Mouse (Mus musculus) forebrain, embryonic 12.5 days (tissue): ENCODE measurements around the gene Gbp4. TPM values are rescaled to one million over a fixed set of nuclear protein-coding genes. Genes with fewer than 3 reads are reported as not detected.
"Not testable (repeated sequence)": the region's sequence is repeated elsewhere in the genome, so short reads cannot be mapped to it uniquely, and the experiment has no call there.

Source experiments
- ATAC-seq: fragments of 200-750 bp; cut with Nextera tagmentation; 2 replicates; pipeline ENCODE4 v1.8.0; 2017; ENCODE audit warnings: moderate TSS enrichment; ENCODE audit not compliant: low FRiP score
- H3K27ac ChIP-seq: fragments of 300-500 bp; sonication (generic); 2 replicates; pipeline ENCODE4 v1.5.1; 2016; ENCODE audit warnings: mild to moderate bottlenecking
- H3K27me3 ChIP-seq: fragments of 300-500 bp; sonication (generic); 2 replicates; pipeline ENCODE4 v1.6.1; 2016; ENCODE audit warnings: mild to moderate bottlenecking
- H3K36me3 ChIP-seq: fragments of 300-500 bp; sonication (generic); replicated peaks from 2 replicates; pipeline ENCODE4 v1.6.1; 2016; ENCODE audit warnings: mild to moderate bottlenecking
- H3K4me1 ChIP-seq: fragments of 300-500 bp; sonication (generic); 2 replicates; pipeline ENCODE4 v1.6.1; 2016
- H3K4me2 ChIP-seq: fragments of 300-500 bp; sonication (generic); 2 replicates; pipeline ENCODE4 v1.6.1; 2016; ENCODE audit warnings: mild to moderate bottlenecking, moderate library complexity
- H3K4me3 ChIP-seq: fragments of 300-500 bp; sonication (generic); replicated peaks from 2 replicates; pipeline ENCODE4 v1.5.1; 2016; ENCODE audit warnings: mild to moderate bottlenecking
- H3K9ac ChIP-seq: fragments of 300-500 bp; sonication (generic); 2 replicates; pipeline ENCODE4 v1.6.1; 2016; ENCODE audit warnings: mild to moderate bottlenecking
- H3K9me3 ChIP-seq: fragments of 300-500 bp; sonication (generic); 2 replicates; pipeline ENCODE4 v1.6.1; 2016
- WGBS: fragments of 180-500 bp; shearing (Covaris S2); methylation state at CpG from one replicate; pipeline ENCODE4 v1.1.7; 2016; 5-methylcytosine and 5-hydroxymethylcytosine counted together
- polyA plus RNA-seq: library from polyadenylated mRNA; unstranded; fragments of >200 nt; fragmentation: Nextera tagmentation; extraction: Ambion mirVana; gene quantifications from 2 replicates; pipeline ENCODE4 v1.2.1, GENCODE M21; 2016

The Gbp4 gene
- polyA plus RNA-seq, result 0.19 and 0.20 TPM in 2 replicates

GRCm38 (mm10) chr5:105139409-105140088, at the start of gene Gbp4, which contains the start of the genes Gbp9 and Gbp8:
Gbp4 (minus strand) TSS chr5:105139586.
Gbp9 (minus strand) TSS chr5:105139539.
Gbp8 (minus strand) TSS chr5:105139540.
- H3K9me3 ChIP-seq, H3K4me3 ChIP-seq: not testable (repeated sequence)
- 15% methylated on average over 2 of the region's 2 CpGs for WGBS

GRCm38 (mm10) chr5:105181446-105181845, 42.1 kb upstream of the Gbp4 start:
- no peak for ATAC-seq
- no peak overlapping the region for H3K27ac ChIP-seq
- no peak overlapping the region for H3K4me2 ChIP-seq
- H3K9ac ChIP-seq, result no peak overlapping the region
- no peaks in the 10 kb centered on the region for H3K36me3 ChIP-seq
- H3K4me1 ChIP-seq, result no peaks in the 10 kb centered on the region
- H3K9me3 ChIP-seq, result no peaks in the 10 kb centered on the region
- H3K4me3 ChIP-seq, result no peak overlapping the region
- no peaks in the 10 kb centered on the region for H3K27me3 ChIP-seq

More at GRCm38 (mm10) chr5:105139409-105140088, at the start of gene Gbp4, which contains the start of the genes Gbp9 and Gbp8:
- not testable (repeated sequence) for H3K27ac ChIP-seq, H3K4me1 ChIP-seq, ATAC-seq, H3K36me3 ChIP-seq, H3K4me2 ChIP-seq, H3K9ac ChIP-seq, H3K27me3 ChIP-seq

GRCm38 (mm10) chr5:105156582-105156981, 17.2 kb upstream of the Gbp4 start:
- H3K4me3 ChIP-seq, result no peak overlapping the region
- 89% methylated on average over 5 of the region's 5 CpGs for WGBS
- no peak for ATAC-seq

DNA sequence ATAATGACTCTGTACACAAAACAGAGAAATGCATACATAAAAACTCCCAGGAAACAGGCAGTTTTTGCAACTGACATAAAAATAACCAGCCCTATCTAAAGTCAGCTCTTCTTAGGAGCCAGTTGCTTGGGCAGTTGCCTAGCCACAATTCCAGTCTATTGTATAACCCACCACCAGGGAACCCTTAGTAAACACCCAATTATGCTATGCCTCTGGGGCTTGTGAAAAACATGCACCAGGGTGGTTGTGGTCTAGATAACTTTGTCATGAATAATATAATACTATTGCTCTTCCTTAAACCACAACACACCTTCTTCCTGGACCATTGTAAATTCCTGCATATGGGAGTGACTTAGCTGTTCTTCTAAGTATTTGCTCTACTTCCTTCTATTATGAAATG, 14.7 kb upstream of the Gbp4 start:
- ATAC-seq, result no peak
- Histone ChIP-seq H3K4me2 (no peak overlapping the region), H3K9me3 (no peaks in the 10 kb centered on the region), H3K36me3 (no peaks in the 10 kb centered on the region), H3K4me1 (no peaks in the 10 kb centered on the region), H3K9ac (no peak overlapping the region), H3K27ac (no peak overlapping the region), H3K4me3 (no peak overlapping the region), H3K27me3 (no peaks in the 10 kb centered on the region)

More at GRCm38 (mm10) chr5:105156582-105156981, 17.2 kb upstream of the Gbp4 start:
- Histone ChIP-seq H3K36me3 (no peaks in the 10 kb centered on the region), H3K9ac (no peak overlapping the region), H3K9me3 (no peaks in the 10 kb centered on the region), H3K4me2 (no peak overlapping the region), H3K27me3 (no peaks in the 10 kb centered on the region), H3K27ac (no peak overlapping the region), H3K4me1 (no peaks in the 10 kb centered on the region)

DNA sequence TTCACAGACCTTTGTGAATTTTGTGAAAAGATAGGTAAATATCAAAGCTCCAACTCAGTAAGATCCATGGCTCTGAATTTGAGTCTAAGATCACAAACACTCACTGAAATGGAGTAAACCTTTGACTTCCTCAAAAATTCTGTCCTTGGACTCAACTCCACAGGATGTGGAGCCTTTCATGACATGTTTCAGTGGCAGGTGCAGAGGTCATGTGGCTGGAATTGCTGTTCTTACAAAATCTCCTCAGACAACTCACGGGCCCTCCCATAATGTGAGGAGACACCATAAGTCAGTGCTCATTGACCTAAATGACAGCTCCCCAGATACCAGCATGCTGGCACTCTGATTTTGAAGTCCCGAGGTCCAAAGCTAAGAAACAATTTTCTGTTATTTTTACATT, 8.7 kb upstream of the Gbp4 start:
- not testable (repeated sequence) for H3K4me2 ChIP-seq, H3K9me3 ChIP-seq, H3K27me3 ChIP-seq, H3K36me3 ChIP-seq, H3K4me3 ChIP-seq, H3K4me1 ChIP-seq, H3K27ac ChIP-seq, H3K9ac ChIP-seq, ATAC-seq
- WGBS, result 76% methylated on average over 2 of the region's 2 CpGs

DNA sequence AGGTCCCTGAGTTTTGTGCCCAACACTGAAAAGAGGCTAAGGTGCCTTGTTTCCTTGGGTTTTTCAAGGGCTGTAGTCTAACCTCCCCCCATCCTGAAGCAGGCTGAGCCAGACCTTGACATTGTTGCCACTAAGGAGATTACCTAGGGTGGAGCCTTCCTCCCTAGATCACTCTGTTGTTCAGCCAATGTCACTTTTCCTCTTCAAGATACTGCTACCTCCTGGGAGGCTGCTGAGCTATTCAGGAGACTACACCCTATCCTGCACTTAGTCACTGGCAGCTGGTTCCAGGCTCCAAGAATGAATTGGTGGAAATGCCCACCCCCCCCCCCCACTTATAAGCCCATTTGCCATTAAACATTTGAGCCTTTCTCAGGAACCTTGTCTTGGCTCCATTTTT, 7.1 kb upstream of the Gbp4 start:
- no peaks in the 10 kb centered on the region for H3K9me3 ChIP-seq
- no peaks in the 10 kb centered on the region for H3K27me3 ChIP-seq
- no peak overlapping the region for H3K4me2 ChIP-seq
- H3K4me3 ChIP-seq, result no peak overlapping the region
- H3K36me3 ChIP-seq, result no peaks in the 10 kb centered on the region
- no peak overlapping the region for H3K27ac ChIP-seq
- H3K4me1 ChIP-seq, result no peaks in the 10 kb centered on the region
- ATAC-seq, result no peak
- no peak overlapping the region for H3K9ac ChIP-seq

DNA sequence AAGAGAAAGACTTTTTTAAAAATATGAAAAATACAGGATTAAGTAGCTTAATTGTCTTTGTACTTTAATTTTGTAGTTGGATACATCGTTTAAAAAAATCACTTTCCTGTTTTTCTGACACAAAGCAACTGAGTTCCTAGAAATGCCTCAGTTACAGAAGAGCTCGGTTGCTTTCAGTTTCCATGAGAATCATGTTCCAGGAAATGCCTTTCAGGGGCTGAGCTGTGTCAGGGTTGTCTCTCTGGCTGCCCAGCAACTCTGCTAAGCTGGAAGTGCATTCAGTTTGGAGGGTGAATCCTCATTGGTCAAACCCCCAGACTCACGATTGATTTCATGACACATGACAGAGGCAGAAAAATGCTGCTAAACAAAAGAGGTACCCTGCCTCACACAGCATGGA, 6.3 kb upstream of the Gbp4 start:
- 58% methylated on average over 3 of the region's 3 CpGs for WGBS
- not testable (repeated sequence) for H3K36me3 ChIP-seq, H3K9me3 ChIP-seq, H3K4me2 ChIP-seq, ATAC-seq, H3K4me1 ChIP-seq, H3K27me3 ChIP-seq, H3K27ac ChIP-seq, H3K4me3 ChIP-seq, H3K9ac ChIP-seq

GRCm38 (mm10) chr5:105140089-105140810, 864 bp upstream of the Gbp4 start:
- H3K27me3 ChIP-seq, H3K4me1 ChIP-seq, H3K9me3 ChIP-seq, H3K36me3 ChIP-seq, H3K4me3 ChIP-seq, H3K9ac ChIP-seq, H3K27ac ChIP-seq, ATAC-seq, H3K4me2 ChIP-seq: not testable (repeated sequence)
- WGBS, result 20% methylated on average over 2 of the region's 2 CpGs

GRCm38 (mm10) chr5:105138906-105139305, 480 bp downstream of the Gbp4 start:
- Histone ChIP-seq H3K4me1 (no peaks in the 10 kb centered on the region), H3K27ac (no peak overlapping the region), H3K27me3 (no peaks in the 10 kb centered on the region), H3K9ac (no peak overlapping the region), H3K4me2 (no peak overlapping the region), H3K4me3 (no peak overlapping the region), H3K36me3 (no peaks in the 10 kb centered on the region), H3K9me3 (no peaks in the 10 kb centered on the region)
- WGBS, result 73% methylated on average over 1 of the region's 1 CpGs
- ATAC-seq, result no peak

- H3K4me3 ChIP-seq, H3K27me3 ChIP-seq, H3K4me2 ChIP-seq, H3K9me3 ChIP-seq, H3K9ac ChIP-seq, H3K36me3 ChIP-seq, ATAC-seq, H3K4me1 ChIP-seq, H3K27ac ChIP-seq: not testable (repeated sequence)
- WGBS, result 74% methylated on average over 3 of the region's 3 CpGs
These were observed 2.6 kb downstream of the Gbp4 start for GRCm38 (mm10) chr5:105136706-105137304.

- not testable (repeated sequence) for H3K4me2 ChIP-seq, H3K4me1 ChIP-seq, H3K9me3 ChIP-seq, ATAC-seq, H3K27me3 ChIP-seq, H3K36me3 ChIP-seq, H3K9ac ChIP-seq, H3K4me3 ChIP-seq, H3K27ac ChIP-seq
- WGBS, result 85% methylated on average over 6 of the region's 6 CpGs
These were observed 17.7 kb downstream of the Gbp4 start for GRCm38 (mm10) chr5:105121731-105122130.

DNA sequence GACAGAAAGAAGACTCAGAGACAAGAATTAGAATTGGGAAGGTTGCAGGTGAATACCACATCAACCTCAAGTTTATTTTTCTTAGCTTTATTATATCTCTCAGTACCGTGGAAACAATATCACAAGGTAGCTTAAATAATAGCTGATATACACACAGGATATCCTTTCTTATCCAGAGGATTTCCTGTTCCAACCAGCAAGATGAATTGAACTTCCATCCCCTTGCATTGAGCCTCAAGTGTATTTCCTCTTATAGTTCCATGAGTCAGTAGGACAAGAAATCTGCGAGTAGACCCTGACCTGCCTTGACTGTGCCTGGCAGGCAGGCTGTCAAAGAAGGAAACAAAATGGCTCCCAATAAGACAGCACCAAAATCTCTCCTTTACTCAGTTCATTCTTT, 23.6 kb downstream of the Gbp4 start:
- 88% methylated on average over 2 of the region's 2 CpGs for WGBS
- no peak overlapping the region for H3K27ac ChIP-seq
- no peak overlapping the region for H3K4me2 ChIP-seq
- ATAC-seq, result no peak
- H3K4me3 ChIP-seq, result no peak overlapping the region
- H3K27me3 ChIP-seq, result no peaks in the 10 kb centered on the region
- no peaks in the 10 kb centered on the region for H3K4me1 ChIP-seq
- no peak overlapping the region for H3K9ac ChIP-seq
- no peaks in the 10 kb centered on the region for H3K36me3 ChIP-seq
- H3K9me3 ChIP-seq, result no peaks in the 10 kb centered on the region

- Histone ChIP-seq H3K27ac (no peak overlapping the region), H3K4me3 (no peak overlapping the region), H3K9me3 (no peaks in the 10 kb centered on the region), H3K4me2 (no peak overlapping the region), H3K9ac (no peak overlapping the region), H3K36me3 (no peaks in the 10 kb centered on the region), H3K4me1 (no peaks in the 10 kb centered on the region), H3K27me3 (no peaks in the 10 kb centered on the region)
- ATAC-seq, result no peak
- 90% methylated on average over 2 of the region's 2 CpGs for WGBS
These were observed 24.7 kb downstream of the Gbp4 start for GRCm38 (mm10) chr5:105114696-105115095.
